Mouse (Mus musculus) embryonic facial prominence, embryonic 15.5 days (tissue): ENCODE measurements around the gene Marf1. TPM values are rescaled to one million over a fixed set of nuclear protein-coding genes. Genes with fewer than 3 reads are reported as not detected.
"Not testable (repeated sequence)": the region's sequence is repeated elsewhere in the genome, so short reads cannot be mapped to it uniquely, and the experiment has no call there.

Experiments used
- ATAC-seq: fragments of 200-750 bp; cut with Nextera tagmentation; 2 replicates; pipeline ENCODE4 v1.8.0; 2017; ENCODE audit warnings: low read depth, moderate TSS enrichment; ENCODE audit not compliant: insufficient number of reproducible peaks, low FRiP score, low TSS enrichment
- H3K27ac ChIP-seq: fragments of 300-500 bp; sonication (generic); replicated peaks from 2 replicates; pipeline ENCODE4 v1.5.1; 2015; ENCODE audit warnings: mild to moderate bottlenecking, inconsistent platforms
- H3K27me3 ChIP-seq: fragments of 300-500 bp; sonication (generic); 2 replicates; pipeline ENCODE4 v1.6.1; 2015; ENCODE audit warnings: inconsistent platforms
- H3K36me3 ChIP-seq: fragments of 300-500 bp; sonication (generic); 2 replicates; pipeline ENCODE4 v1.6.1; 2015; ENCODE audit warnings: mild to moderate bottlenecking, inconsistent platforms
- H3K4me1 ChIP-seq: fragments of 300-500 bp; sonication (generic); 2 replicates; pipeline ENCODE4 v1.6.1; 2015; ENCODE audit warnings: inconsistent platforms
- H3K4me2 ChIP-seq: fragments of 300-500 bp; sonication (generic); replicated peaks from 2 replicates; pipeline ENCODE4 v1.6.1; 2015; ENCODE audit warnings: mild to moderate bottlenecking, inconsistent platforms
- H3K4me3 ChIP-seq: fragments of 300-500 bp; sonication (generic); replicated peaks from 2 replicates; pipeline ENCODE4 v1.5.1; 2015; ENCODE audit warnings: mild to moderate bottlenecking, inconsistent platforms
- H3K9ac ChIP-seq: fragments of 300-500 bp; sonication (generic); 2 replicates; pipeline ENCODE4 v1.6.1; 2015; ENCODE audit warnings: inconsistent platforms
- H3K9me3 ChIP-seq: fragments of 300-500 bp; sonication (generic); replicated peaks from 2 replicates; pipeline ENCODE4 v1.6.1; 2016; ENCODE audit warnings: inconsistent platforms
- WGBS: fragments of 180-500 bp; shearing (Covaris S2); methylation state at CpG from one replicate; pipeline ENCODE4 v1.1.7; 2015; 5-methylcytosine and 5-hydroxymethylcytosine counted together
- polyA plus RNA-seq: library from polyadenylated mRNA; unstranded; fragments of >200 nt; fragmentation: Nextera tagmentation; extraction: Ambion mirVana; gene quantifications from 2 replicates; pipeline ENCODE4 v1.2.1, GENCODE M21; 2015

Gene Marf1
- polyA plus RNA-seq, 1 experiment from 2014 or later: 17.6 TPM

DNA sequence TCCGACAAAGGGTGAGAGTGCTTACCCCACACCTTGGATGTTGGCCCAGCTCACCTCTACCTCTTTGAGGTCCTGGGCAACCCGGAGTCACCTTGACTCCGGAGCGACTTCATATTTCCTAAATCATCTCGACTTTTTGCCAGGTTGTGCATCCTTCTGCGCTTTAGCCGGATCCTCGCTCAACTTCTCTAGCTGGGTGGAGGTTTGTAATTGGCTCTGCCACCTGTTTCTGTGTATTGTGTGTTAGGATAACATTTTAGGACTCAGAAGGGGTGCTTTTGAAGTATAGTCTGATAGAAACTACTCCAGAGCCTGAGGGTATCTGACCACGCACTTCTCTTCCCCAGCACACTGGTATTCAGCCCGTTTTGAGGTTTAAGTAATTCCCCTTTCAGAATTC is 580 bp upstream of the Marf1 start:
- peak overlapping the region; percentile 55 for H3K9ac ChIP-seq
- peak overlapping the region; percentile 71 for H3K4me2 ChIP-seq
- peaks cover 26% of the 10 kb centered on the region for H3K4me1 ChIP-seq
- ATAC-seq: no peak
- H3K27ac ChIP-seq: peak overlapping the region; percentile 94
- H3K36me3 ChIP-seq: peaks cover 9% of the 10 kb centered on the region
- peak overlapping the region; percentile 73 for H3K4me3 ChIP-seq
- no peaks in the 10 kb centered on the region for H3K27me3 ChIP-seq
- under 1% methylated on average over 10 of the region's 10 CpGs for WGBS
- H3K9me3 ChIP-seq: no peaks in the 10 kb centered on the region

DNA sequence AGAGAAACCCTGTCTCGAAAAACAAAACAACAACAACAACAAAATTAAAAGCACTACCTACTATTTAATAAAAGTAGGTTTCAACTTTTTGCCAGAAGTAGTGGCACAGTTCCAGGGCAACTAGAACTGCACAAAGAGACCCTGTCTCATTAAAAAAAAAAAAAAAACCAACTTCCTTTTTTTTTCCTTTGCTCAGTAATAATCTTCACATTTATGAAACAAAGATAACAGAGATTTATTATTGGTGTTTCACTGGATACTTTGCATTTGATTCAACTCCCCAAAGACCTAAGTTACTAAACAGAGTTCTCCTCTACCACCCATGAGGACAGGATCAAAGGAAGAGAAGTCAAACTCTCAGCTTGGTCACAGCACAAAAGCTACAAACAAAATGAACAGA is 2.2 kb downstream of the Marf1 start:
- Histone ChIP-seq H3K4me1 (peaks cover 40% of the 10 kb centered on the region), H3K4me2 (no peak overlapping the region), H3K27me3 (no peaks in the 10 kb centered on the region), H3K9me3 (no peaks in the 10 kb centered on the region), H3K36me3 (no peaks in the 10 kb centered on the region), H3K27ac (no peak overlapping the region), H3K4me3 (no peak overlapping the region), H3K9ac (no peak overlapping the region)
- WGBS: 84% methylated on average over 1 of the region's 1 CpGs
- no peak for ATAC-seq

DNA sequence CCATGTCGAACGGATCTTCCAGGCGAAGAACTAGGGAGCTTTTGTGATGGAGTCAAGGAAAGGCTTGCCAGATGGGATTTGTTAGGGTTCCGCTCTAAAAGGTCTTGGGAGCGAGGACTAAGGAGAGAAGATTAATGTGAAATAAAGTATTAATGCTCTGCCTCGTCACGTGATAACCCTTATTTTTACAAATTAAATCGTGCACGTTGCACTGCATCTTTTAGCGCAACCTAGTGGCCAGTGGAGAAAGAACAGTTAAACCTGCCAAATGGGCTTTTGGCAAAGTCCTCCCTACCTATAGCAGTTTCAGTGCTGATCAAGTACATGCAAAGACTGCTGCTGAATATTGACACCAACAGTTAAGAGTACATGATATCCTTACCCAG is 3.4 kb downstream of the Marf1 start:
- Histone ChIP-seq H3K9ac (peak overlapping the region; percentile 75), H3K27me3 (no peaks in the 10 kb centered on the region), H3K4me1 (peaks cover 29% of the 10 kb centered on the region), H3K36me3 (no peaks in the 10 kb centered on the region), H3K4me3 (peak overlapping the region; percentile 71), H3K27ac (peak overlapping the region; percentile 99), H3K9me3 (no peaks in the 10 kb centered on the region), H3K4me2 (peak overlapping the region; percentile 65)
- no peak for ATAC-seq
- WGBS: under 1% methylated on average over 10 of the region's 10 CpGs

DNA sequence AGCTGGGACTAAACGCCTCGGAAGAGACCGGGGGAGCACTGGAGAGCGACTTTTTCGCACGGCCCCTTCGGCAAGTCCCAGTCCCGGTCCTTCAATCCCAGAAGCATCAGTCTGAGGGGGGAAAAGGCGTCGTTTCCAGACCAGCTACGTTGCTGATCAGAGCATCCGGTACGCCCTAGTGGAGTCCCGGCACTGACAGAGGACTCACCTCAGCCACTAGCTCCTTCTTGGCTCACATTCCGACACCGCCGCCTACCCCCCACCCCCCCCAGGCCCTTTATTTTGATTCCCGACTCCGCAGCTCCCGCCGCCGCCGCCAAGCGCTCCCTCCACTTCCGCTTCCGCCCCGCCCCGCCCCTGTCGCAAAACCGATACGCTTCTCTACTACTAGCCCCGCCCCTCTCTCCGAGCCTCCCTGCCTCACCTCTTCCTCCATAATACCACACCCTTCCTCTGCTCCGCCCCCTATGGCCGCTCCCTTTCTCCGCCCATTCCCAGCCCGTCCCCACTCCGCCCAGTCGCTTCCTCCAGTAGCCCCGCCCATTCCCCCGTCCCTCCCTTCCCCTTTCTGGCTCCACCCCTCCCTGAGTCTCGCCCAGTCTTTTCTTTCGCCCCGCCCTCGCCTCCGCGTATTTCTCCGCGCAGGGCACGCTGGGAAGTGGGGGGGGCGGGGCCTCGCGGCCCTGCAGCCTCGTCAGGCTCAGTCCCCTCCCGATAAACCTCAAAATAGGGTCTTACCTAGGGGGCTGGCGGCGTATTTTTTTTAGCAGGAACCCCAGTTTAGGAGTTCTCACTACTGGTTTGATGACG is 4.0 kb downstream of the Marf1 start:
- H3K9me3 ChIP-seq: no peaks in the 10 kb centered on the region
- no peaks in the 10 kb centered on the region for H3K27me3 ChIP-seq
- peak overlapping the region; percentile 71 for H3K4me3 ChIP-seq
- peaks cover 23% of the 10 kb centered on the region for H3K4me1 ChIP-seq
- peak overlapping the region; percentile 75 for H3K9ac ChIP-seq
- under 1% methylated on average over 58 of the region's 58 CpGs for WGBS
- H3K27ac ChIP-seq: peak overlapping the region; percentile 99
- peak overlapping the region; percentile 67 for H3K4me2 ChIP-seq
- H3K36me3 ChIP-seq: no peaks in the 10 kb centered on the region
- peak; percentile 95 for ATAC-seq

DNA sequence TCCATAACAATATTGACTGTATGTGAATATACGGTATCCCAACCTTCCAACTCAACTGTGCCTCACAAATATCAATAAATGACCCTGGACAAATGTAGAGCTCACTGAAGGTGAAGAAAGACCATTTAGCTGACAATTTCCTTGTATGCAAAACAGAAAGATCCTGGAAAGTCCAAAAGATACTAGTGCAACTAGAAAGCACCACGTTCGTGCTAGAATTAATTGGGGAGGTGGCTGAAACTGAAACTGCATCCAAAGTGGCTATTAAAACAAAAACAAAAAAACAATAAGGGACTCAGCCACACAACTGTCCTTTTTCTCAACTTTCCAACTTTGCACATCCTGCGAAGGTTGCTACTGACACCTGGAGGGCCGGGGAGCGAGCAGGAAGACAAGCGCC is 4.6 kb downstream of the Marf1 start:
- H3K4me1 ChIP-seq: peaks cover 17% of the 10 kb centered on the region
- no peaks in the 10 kb centered on the region for H3K27me3 ChIP-seq
- H3K9ac ChIP-seq: peak overlapping the region; percentile 71
- 0 out of 2 replicates have a peak, but pooled peaks cover 1% of the 10 kb centered on the region for H3K36me3 ChIP-seq
- H3K27ac ChIP-seq: peak overlapping the region; percentile 87
- no peaks in the 10 kb centered on the region for H3K9me3 ChIP-seq
- H3K4me2 ChIP-seq: peak overlapping the region; percentile 67
- 9% methylated on average over 7 of the region's 7 CpGs for WGBS
- H3K4me3 ChIP-seq: peak overlapping the region; percentile 71
- ATAC-seq: no peak

DNA sequence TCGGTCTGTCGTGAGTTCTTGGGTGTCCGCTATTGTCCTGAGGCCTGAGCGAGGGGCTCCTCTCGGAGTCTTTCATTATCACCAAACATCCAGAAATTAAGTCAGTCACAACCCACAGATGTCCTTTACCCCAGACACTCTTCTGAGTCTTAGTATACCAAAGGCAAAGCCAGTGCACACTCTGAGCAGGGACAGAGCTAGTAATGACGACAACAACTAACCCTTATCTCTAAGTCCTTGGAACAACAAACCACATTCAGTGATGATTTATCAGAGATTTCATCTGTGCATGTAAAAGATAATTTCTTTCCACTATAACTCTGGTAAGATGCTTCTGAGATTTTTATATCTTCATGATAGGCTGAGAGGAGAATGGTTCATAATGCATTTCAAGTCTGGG is 6.8 kb downstream of the Marf1 start:
- 92% methylated on average over 6 of the region's 6 CpGs for WGBS
- Histone ChIP-seq H3K36me3 (peaks cover 22% of the 10 kb centered on the region), H3K9me3 (no peaks in the 10 kb centered on the region), H3K9ac (no peak overlapping the region), H3K27me3 (no peaks in the 10 kb centered on the region), H3K4me1 (peaks cover 14% of the 10 kb centered on the region), H3K4me3 (no peak overlapping the region), H3K27ac (no peak overlapping the region), H3K4me2 (no peak overlapping the region)
- ATAC-seq: no peak

DNA sequence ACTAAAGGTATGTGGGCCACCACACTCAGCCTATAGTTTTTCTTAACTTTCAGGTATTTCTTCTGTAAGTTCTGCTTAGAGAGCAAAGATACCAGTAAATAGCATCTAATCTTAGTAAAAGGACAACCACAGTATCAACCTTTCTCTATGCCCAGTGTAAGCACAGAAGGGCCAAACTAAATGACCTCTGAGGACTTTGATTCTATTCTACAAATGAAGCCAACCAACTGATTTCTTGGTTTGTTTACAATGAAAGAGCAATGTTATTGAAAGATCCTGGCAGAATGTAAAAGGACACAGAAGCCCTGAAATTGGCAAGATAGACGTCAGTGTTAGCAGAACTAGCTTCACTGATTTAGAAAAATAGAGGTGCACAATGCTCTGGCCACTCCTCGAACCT is 7.5 kb downstream of the Marf1 start:
- H3K4me1 ChIP-seq: peaks cover 14% of the 10 kb centered on the region
- H3K36me3 ChIP-seq: peaks cover 29% of the 10 kb centered on the region
- WGBS: 75% methylated on average over 1 of the region's 2 CpGs

DNA sequence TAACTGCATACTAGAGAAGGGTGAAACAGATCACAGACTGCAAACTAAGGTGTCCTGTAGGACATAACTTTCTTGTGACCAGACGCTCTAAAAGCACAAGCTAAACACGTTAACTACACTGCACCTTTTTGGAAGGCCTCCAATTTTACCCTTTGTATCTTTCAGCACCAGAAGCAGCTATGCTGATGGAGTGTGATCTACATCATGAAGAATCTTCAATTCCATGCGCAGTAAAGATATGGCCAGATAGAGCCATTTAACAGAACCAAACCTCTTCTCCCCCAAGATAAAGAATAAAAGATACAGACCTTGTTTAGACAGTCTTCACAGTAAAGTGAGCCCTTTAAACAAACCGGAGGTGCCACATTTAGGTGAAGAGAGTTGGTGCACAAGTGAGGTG is 11.4 kb downstream of the Marf1 start:
- no peaks in the 10 kb centered on the region for H3K4me1 ChIP-seq
- 95% methylated on average over 4 of the region's 4 CpGs for WGBS
- H3K9ac ChIP-seq: no peak overlapping the region
- no peaks in the 10 kb centered on the region for H3K27me3 ChIP-seq
- peaks cover 50% of the 10 kb centered on the region for H3K36me3 ChIP-seq
- no peaks in the 10 kb centered on the region for H3K9me3 ChIP-seq
- no peak for ATAC-seq
- H3K4me3 ChIP-seq: no peak overlapping the region
- no peak overlapping the region for H3K4me2 ChIP-seq
- H3K27ac ChIP-seq: no peak overlapping the region

More for the DNA sequence above, 7.5 kb downstream of the Marf1 start:
- not testable (repeated sequence) for H3K27me3 ChIP-seq, H3K27ac ChIP-seq, H3K9me3 ChIP-seq, H3K9ac ChIP-seq, H3K4me2 ChIP-seq, H3K4me3 ChIP-seq, ATAC-seq

DNA sequence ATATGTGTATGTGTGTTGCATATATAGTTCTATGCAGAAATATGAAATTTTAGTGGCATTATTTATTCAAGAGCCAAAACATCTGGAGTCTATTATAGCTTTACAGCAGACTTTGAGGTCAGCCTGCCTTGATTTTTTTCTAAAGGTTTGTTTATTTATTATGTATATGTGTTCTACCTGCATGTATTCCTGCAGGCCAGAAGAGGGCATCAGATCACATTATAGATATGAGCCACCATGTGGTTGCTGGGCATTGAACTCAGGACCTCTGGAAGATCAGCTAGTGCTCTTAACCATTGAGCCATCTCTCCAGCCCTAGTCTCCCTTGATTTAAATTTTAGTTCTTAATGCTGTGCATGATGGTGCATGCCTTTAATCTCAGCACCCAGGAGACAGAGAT is 15.4 kb downstream of the Marf1 start:
- no peak for ATAC-seq
- peaks cover 74% of the 10 kb centered on the region for H3K36me3 ChIP-seq
- no peak overlapping the region for H3K9ac ChIP-seq
- no peak overlapping the region for H3K4me2 ChIP-seq
- H3K4me3 ChIP-seq: no peak overlapping the region
- H3K27ac ChIP-seq: no peak overlapping the region
- no peaks in the 10 kb centered on the region for H3K27me3 ChIP-seq
- H3K4me1 ChIP-seq: no peaks in the 10 kb centered on the region
- H3K9me3 ChIP-seq: no peaks in the 10 kb centered on the region

DNA sequence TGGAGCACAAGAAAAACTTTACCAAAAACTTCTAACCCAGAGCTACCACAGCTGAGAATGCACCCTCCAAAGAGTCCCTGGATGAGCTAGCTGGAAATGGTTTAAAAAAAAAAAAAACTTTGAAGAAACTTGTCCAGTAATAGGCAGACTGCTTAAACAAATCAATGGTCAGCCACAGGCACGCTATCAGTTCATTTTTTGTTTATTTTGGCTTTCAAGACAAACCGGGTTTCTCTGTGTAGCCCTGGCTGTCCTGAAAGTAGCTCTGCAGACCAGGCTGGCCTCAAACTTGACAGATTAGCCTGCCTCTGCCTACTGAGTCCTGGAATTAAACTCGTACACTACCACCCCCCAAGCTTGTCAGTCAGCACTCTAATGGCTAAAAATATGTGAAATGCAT is 19.9 kb downstream of the Marf1 start:
- peaks cover 79% of the 10 kb centered on the region for H3K36me3 ChIP-seq
- no peak for ATAC-seq
- H3K4me1 ChIP-seq: no peaks in the 10 kb centered on the region
- 88% methylated on average over 3 of the region's 3 CpGs for WGBS
- H3K4me2 ChIP-seq: no peak overlapping the region
- H3K27ac ChIP-seq: no peak overlapping the region
- H3K9ac ChIP-seq: no peak overlapping the region
- H3K27me3 ChIP-seq: no peaks in the 10 kb centered on the region
- H3K4me3 ChIP-seq: no peak overlapping the region
- H3K9me3 ChIP-seq: no peaks in the 10 kb centered on the region

DNA sequence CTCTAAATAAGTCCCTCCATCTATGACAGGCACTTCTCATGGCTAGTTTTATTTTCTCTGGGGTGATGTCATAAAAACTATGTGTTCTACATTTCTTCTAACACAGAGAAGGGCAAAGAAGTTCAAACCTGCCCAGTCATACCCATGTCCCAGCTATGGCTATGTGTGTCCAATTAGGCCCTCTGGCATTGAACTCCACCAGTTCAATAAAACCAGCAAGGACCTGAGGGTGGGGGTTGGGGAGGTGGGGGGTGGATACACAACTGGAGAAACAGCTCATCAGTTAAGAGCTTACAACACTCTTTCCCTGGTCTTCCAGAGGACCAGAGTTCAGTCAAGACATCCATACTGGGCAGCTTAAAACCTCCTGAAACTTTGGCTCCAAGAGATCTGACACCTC is 24.0 kb downstream of the Marf1 start:
- no peak overlapping the region for H3K27ac ChIP-seq
- H3K4me1 ChIP-seq: no peaks in the 10 kb centered on the region
- no peak for ATAC-seq
- H3K4me3 ChIP-seq: no peak overlapping the region
- no peaks in the 10 kb centered on the region for H3K9me3 ChIP-seq
- H3K9ac ChIP-seq: no peak overlapping the region
- H3K27me3 ChIP-seq: no peaks in the 10 kb centered on the region
- H3K36me3 ChIP-seq: peaks cover 81% of the 10 kb centered on the region
- H3K4me2 ChIP-seq: no peak overlapping the region

DNA sequence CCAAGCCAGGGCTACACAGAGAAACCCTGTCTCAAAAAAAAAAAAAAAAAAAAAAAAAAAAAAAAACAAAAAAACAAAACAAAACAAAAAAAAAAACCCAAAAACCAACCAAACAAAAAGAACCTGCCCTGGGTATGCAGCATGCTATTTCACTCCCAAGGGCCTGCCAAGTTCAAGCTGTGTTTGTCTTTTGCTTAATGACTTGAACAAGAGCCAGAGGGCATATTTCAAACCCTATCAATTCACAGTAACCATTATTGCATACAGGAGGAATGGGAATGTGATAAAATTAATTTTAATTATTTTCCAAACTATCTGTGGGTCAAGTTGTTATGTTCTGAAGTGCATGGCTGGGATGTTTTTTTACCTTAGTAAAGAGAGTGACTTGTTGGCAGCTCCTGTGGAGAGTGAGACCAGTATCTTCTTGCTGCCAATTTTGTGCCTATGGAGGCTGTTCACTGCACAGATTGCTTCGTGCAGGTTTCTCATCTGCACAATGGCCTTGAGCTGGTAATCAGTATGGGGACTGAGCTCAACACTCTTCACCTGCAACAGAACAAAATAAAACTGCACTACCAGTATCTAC is 25.1 kb downstream of the Marf1 start:
- H3K4me1 ChIP-seq: no peaks in the 10 kb centered on the region
- no peak overlapping the region for H3K27ac ChIP-seq
- no peaks in the 10 kb centered on the region for H3K9me3 ChIP-seq
- H3K27me3 ChIP-seq: no peaks in the 10 kb centered on the region
- no peak overlapping the region for H3K4me3 ChIP-seq
- peaks cover 84% of the 10 kb centered on the region for H3K36me3 ChIP-seq
- ATAC-seq: no peak
- no peak overlapping the region for H3K4me2 ChIP-seq
- no peak overlapping the region for H3K9ac ChIP-seq
- 100% methylated on average over 1 of the region's 1 CpGs for WGBS
